Mouse (Mus musculus) natural killer cell, adult 2 months (primary cell): ENCODE data around the gene Nrn1.

Source experiments
- DNase-seq, 2 experiments: peaks; one replicate each; pipeline ENCODE4 v3.0.0; 2022; ENCODE audit warnings: low spot score in 2 of 2

The Nrn1 gene

GRCm38 (mm10) chr13:36734731-36735571 lies at the start of gene Nrn1:
TSS of gene Nrn1 (minus strand) at chr13:36735131.
- DNase-seq: no peak

- no peak for DNase-seq
Measured at GRCm38 (mm10) chr13:36779626-36780025, 44.7 kb upstream of the Nrn1 start.

GRCm38 (mm10) chr13:36766801-36767200 lies 31.9 kb upstream of the Nrn1 start:
- no peak for DNase-seq

- DNase-seq: no peak
Measured at GRCm38 (mm10) chr13:36751861-36752260, 16.9 kb upstream of the Nrn1 start.

- no peak for DNase-seq
Measured at GRCm38 (mm10) chr13:36750056-36750455, 15.1 kb upstream of the Nrn1 start.

- DNase-seq: no peak
Measured at GRCm38 (mm10) chr13:36736619-36736996, 1.7 kb upstream of the Nrn1 start.

- no peak for DNase-seq
Measured at GRCm38 (mm10) chr13:36735901-36736618, 1.1 kb upstream of the Nrn1 start.

- DNase-seq: no peak
Measured at GRCm38 (mm10) chr13:36733989-36734690, 791 bp downstream of the Nrn1 start.

- no peak for DNase-seq
Measured at GRCm38 (mm10) chr13:36733566-36733965, 1.4 kb downstream of the Nrn1 start.

- no peak for DNase-seq
Measured at GRCm38 (mm10) chr13:36732891-36733490, 1.9 kb downstream of the Nrn1 start.

- no peak for DNase-seq
Measured at GRCm38 (mm10) chr13:36731931-36732461, 2.9 kb downstream of the Nrn1 start.

GRCm38 (mm10) chr13:36731016-36731930 lies 3.7 kb downstream of the Nrn1 start:
- no peak for DNase-seq

GRCm38 (mm10) chr13:36730341-36730761 lies 4.6 kb downstream of the Nrn1 start:
- no peak for DNase-seq

- no peak for DNase-seq
Measured at GRCm38 (mm10) chr13:36729731-36730340, 5.1 kb downstream of the Nrn1 start.

- no peak for DNase-seq
Measured at GRCm38 (mm10) chr13:36728509-36728908, 6.4 kb downstream of the Nrn1 start.

- DNase-seq: no peak
Measured at GRCm38 (mm10) chr13:36727779-36728470, 7.0 kb downstream of the Nrn1 start.

- no peak for DNase-seq
Measured at GRCm38 (mm10) chr13:36726951-36727778, 7.8 kb downstream of the Nrn1 start.

- no peak for DNase-seq
Measured at GRCm38 (mm10) chr13:36726551-36726950, 8.4 kb downstream of the Nrn1 start.

- DNase-seq: no peak
Measured at GRCm38 (mm10) chr13:36725881-36726280, 9.1 kb downstream of the Nrn1 start.
